Mouse (Mus musculus) cerebellum, adult (tissue): ENCODE data around the gene Prune1.
A peak's percentile ranks its signal among the peaks of the same experiment; 100 is the strongest.

Experiments used
- ATAC-seq: cut with Nextera tagmentation; 2 replicates; pipeline ENCODE4 v1.9.2; 2017; ENCODE audit warnings: mild to moderate bottlenecking, moderate library complexity, mixed read lengths; ENCODE audit not compliant: insufficient number of reproducible peaks, low FRiP score, low TSS enrichment

Prune1 gene

GRCm38 (mm10) chr3:95282865-95283588 lies 1.2 kb upstream of the Prune1 start:
- peak; percentile 68; the same call in 1 of the 2 replicates for ATAC-seq

DNA sequence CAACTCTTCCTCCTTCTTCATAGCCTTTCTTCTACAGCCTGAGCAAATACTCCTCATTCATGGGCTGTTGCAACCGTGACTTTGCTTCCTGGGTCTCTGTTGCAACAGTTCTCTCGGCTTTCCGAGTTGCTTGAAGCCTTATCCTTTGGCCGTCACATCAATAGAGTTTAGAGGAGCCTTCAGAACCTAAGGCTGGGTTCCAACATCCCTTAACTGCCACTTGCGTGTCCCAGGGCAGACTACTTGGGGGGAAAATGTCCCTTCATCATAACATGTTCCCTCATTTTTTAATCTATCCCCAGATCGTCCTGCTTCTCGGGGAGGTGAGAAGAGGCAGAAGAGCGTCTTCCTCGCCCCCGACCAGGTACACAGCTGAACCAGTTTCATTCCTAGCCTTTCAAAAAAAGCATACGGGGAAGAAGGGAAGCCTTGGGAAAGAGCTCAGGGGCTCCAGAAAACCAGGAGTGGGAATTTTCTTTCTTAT lies 547 bp upstream of the Prune1 start:
- ATAC-seq, result no peak

DNA sequence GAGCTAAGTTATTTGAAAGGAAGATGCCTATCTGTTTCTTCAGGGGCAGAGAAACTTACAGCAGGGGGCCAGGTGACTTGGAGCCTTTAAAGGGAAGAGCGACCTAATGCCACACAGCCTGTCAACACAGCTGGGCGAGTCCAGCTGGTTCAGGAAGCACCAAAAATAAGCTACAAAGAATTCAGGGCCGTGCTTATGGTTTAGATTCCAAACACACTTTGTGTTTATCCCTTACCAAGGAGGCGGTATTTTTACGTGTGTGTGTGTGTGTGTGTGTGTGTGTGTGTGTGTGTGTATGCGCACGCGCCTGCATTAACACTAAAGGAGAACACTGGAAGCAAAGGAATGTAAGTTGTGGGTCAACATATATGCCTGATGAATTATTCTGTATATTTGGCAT lies 1.1 kb downstream of the Prune1 start:
- ATAC-seq, result no peak

GRCm38 (mm10) chr3:95277149-95277551 lies 4.7 kb downstream of the Prune1 start:
- no peak for ATAC-seq

GRCm38 (mm10) chr3:95276428-95276934 lies 5.4 kb downstream of the Prune1 start:
- ATAC-seq, result no peak

DNA sequence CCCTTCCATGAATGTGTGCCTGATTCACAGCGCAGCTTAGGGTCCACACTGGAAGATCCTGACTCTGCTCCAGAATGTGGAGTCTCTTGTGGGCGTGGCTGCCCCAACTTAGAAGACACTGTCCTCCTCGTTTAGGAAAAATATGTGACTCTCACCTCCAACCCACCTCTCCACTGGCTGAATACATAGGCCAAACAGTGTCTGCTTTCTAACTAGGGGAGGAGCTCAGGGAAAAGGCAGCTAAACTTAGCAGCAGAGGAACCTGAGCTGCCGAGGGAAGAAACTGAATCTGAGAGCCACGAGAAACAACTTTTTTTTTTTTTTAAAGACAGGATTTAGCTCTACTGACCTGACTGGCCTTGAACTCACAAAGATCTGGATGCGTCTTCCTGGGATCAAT lies 6.7 kb downstream of the Prune1 start:
- no peak for ATAC-seq

GRCm38 (mm10) chr3:95274453-95274852 lies 7.4 kb downstream of the Prune1 start:
- ATAC-seq, result no peak

- ATAC-seq, result peak; percentile 92
These were observed 8.4 kb downstream of the Prune1 start for GRCm38 (mm10) chr3:95273471-95273870.

DNA sequence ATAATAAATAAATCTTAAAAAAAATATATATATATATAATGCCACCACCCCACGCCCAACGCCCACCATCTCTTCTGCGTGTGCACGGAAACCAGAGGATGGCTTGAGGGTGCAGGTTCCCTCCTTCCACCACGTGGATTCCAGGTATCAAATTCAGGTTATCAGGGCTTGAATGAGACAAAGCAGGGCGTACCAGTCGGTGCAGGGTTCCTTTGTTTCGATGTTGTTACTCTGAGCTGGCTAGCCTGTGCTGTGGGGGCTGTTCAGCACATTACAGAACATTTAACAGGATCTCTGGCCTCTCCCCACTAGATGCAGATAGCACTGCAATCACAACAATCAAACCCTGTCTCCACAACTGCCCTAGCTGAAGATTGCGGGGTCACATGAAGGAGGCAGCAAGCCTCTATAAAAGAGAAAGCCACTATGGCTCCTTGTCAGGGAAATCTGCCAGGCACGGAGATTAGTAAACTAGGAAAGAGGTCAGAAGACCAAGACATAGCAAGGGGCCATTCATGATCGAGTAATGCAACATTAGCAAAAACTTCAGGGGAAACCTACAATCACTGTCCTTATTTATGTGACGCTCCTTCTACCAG lies 11.0 kb downstream of the Prune1 start:
- ATAC-seq, result no peak

GRCm38 (mm10) chr3:95269789-95270188 lies 12.1 kb downstream of the Prune1 start:
- no peak for ATAC-seq

DNA sequence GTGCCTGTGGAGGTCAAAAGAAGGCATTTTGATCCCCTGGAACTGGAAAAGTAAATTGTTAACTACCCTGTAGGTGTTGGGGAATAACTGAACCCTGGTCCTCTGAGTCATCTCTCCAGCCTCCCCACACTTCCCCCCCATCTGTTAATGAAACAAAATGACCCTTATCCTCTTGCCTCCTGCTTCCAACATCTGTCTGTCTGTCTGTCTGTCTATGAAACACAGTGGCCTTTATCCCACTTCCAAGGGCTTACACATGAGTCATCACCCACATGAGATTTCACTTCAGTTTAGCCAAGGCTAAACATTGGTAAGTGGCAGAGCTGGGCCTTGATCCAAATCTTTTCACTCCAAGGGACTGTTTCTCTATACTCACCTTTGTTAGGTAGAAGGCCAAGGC lies 14.0 kb downstream of the Prune1 start:
- ATAC-seq, result no peak

- no peak for ATAC-seq
These were observed 15.8 kb downstream of the Prune1 start for GRCm38 (mm10) chr3:95266052-95266451.

- no peak for ATAC-seq
These were observed 17.2 kb downstream of the Prune1 start for GRCm38 (mm10) chr3:95264724-95265123.

GRCm38 (mm10) chr3:95263089-95263739 lies 18.7 kb downstream of the Prune1 start:
- ATAC-seq, result no peak

DNA sequence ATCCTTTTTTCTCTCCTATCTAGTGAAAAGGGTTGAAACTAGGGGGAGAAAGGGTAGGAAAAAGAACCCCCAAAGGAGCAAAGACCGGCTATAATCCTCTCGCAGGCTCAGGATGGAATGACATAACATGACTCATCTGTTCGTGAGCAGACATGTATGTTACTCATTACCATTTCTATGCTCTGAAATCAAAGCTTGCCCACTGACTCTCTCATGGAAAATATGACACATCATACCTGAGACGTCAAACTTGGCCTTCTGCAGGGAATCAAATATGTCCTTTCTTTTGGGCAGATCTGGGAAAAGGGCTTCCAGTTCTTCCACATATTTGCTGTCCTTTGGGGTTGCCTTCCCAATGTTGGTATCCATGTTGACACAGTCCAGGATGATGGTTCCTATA lies 19.9 kb downstream of the Prune1 start:
- ATAC-seq, result no peak

DNA sequence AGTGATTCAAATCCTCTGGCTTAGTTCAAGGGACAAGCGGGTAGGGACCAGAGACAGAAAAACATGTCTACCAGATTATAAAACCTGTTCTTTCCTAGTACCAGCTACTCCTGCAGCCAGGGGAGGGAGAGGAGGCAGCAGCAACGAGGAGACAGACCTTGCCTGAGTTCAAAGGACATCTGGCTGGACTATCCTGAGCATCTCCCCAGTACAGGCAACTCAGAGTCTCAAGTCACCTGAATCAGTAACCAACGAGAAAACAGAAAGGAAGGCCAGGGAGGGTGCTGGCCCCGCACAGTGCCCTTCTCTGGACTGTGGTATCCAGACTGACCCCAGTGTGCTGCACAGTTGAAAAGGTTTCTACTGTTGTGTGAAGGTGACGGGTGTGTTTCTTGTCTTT lies 24.9 kb downstream of the Prune1 start:
- ATAC-seq, result no peak

DNA sequence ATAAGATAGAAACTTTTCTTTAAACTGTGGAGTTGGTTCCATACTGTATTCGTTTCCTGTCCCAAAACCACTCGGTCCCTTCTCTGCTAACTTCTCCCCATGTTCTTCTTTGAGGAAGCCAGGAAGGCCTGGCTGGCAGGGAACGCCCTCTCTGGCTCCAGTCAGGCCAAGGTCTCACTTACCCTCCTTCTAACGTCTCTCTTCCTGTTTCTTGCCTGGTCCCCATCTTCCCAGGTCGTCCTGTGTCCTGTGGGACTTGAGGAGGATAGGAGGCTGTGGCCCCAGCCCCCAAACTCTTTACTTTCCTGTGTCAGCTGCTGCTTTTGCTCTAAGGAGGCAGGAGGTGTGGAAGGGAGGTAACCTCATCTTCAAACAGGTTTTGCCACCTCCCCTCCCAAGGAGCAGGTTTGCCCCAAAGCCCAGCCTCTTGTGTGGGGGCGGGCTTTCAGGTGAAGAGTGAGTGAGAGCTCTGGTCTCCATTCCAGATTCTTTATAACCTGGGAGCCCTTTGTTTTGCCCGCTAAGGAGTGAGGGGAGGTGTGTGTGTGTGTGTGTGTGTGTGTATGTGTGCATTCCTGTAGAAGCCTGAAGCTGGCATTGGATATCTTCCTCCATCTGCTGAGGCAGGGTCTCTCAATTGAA lies 31.0 kb downstream of the Prune1 start, which contains the start of gene Bnipl:
Gene Bnipl, minus strand, starts transcription at position 411 of the 642 bp plus-strand sequence.
- ATAC-seq, result peak; percentile 17; the same call in 1 of the 2 replicates

DNA sequence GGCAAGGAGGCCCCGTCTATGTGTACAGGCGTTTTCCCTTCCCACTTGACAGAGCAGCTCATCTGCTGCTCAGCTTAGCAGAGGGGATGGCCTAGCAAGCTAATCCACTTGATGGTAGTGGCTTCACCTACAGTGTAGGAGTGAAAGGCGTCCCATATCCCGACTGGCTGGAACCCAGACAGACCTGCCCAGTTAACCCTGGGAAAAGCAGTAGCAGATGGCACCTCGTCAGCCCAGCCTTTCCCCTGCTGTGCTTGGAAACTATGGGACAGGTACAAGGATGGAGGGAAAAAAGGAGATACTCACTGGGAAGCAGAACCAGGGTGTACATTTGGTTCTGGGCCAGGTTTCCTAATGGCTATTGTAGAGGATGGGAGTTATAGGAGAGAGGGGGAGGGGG lies 31.5 kb downstream of the Prune1 start:
- peak; percentile 85 for ATAC-seq

GRCm38 (mm10) chr3:95247660-95248336 lies 34.1 kb downstream of the Prune1 start:
- no peak for ATAC-seq
